Mouse (Mus musculus) kidney, embryonic 16.5 days (tissue): ENCODE data around the gene M1ap. TPM values are rescaled to one million over a fixed set of nuclear protein-coding genes. Genes with fewer than 3 reads are reported as not detected.

Experiments used
- ATAC-seq: fragments of 200-750 bp; cut with Nextera tagmentation; 2 replicates; pipeline ENCODE4 v1.8.0; 2017; ENCODE audit warnings: moderate TSS enrichment; ENCODE audit not compliant: low FRiP score, low TSS enrichment
- H3K27ac ChIP-seq: fragments of 300-500 bp; sonication (generic); 2 replicates; pipeline ENCODE4 v1.5.1; 2014; ENCODE audit warnings: low read length
- H3K27me3 ChIP-seq: fragments of 300-500 bp; sonication (generic); 2 replicates; pipeline ENCODE4 v1.6.1; 2014; ENCODE audit warnings: low read length, control low read depth, mixed read lengths; ENCODE audit not compliant: insufficient read depth
- H3K36me3 ChIP-seq: fragments of 300-500 bp; sonication (generic); 2 replicates; pipeline ENCODE4 v1.6.1; 2014; ENCODE audit warnings: low read length, control low read depth, mixed read lengths; ENCODE audit not compliant: insufficient read depth
- H3K4me1 ChIP-seq: fragments of 300-500 bp; sonication (generic); 2 replicates; pipeline ENCODE4 v1.6.1; 2014; ENCODE audit warnings: low read length, control low read depth, mixed read lengths; ENCODE audit not compliant: insufficient read depth
- H3K4me2 ChIP-seq: fragments of 300-500 bp; sonication (generic); replicated peaks from 2 replicates; pipeline ENCODE4 v1.6.1; 2014; ENCODE audit warnings: low read depth, low read length
- H3K4me3 ChIP-seq: fragments of 300-500 bp; sonication (generic); 2 replicates; pipeline ENCODE4 v1.5.1; 2014; ENCODE audit warnings: mild to moderate bottlenecking, low read length
- H3K9ac ChIP-seq: fragments of 300-500 bp; sonication (generic); replicated peaks from 2 replicates; pipeline ENCODE4 v1.6.1; 2014; ENCODE audit warnings: low read length
- H3K9me3 ChIP-seq: fragments of 300-500 bp; sonication (generic); 2 replicates; pipeline ENCODE4 v1.6.1; 2016; ENCODE audit warnings: low read length, control low read depth
- WGBS: fragments of 180-500 bp; shearing (Covaris S2); extraction: QIAGEN DNeasy Blood & Tissue Kit; methylation state at CpG from one replicate; pipeline ENCODE4 v1.1.7; 2014; 5-methylcytosine and 5-hydroxymethylcytosine counted together
- polyA plus RNA-seq: library from polyadenylated mRNA; unstranded; fragments of >200 nt; fragmentation: Nextera tagmentation; extraction: Ambion mirVana; gene quantifications from 2 replicates; pipeline ENCODE4 v1.2.1, GENCODE M21; 2015

Gene M1ap
- polyA plus RNA-seq, 1 experiment from 2014 or later = 0.29 TPM

GRCm38 (mm10) chr6:83003082-83003481 lies 56.4 kb downstream of the M1ap start:
- H3K9me3 ChIP-seq = no peaks in the 10 kb centered on the region
- no peak overlapping the region for H3K4me2 ChIP-seq
- H3K4me1 ChIP-seq = peaks cover 7% of the 10 kb centered on the region; the same call in 1 of the 2 replicates
- no peaks in the 10 kb centered on the region; the same call in 1 of the 2 replicates for H3K27me3 ChIP-seq
- 91% methylated on average over 1 of the region's 1 CpGs for WGBS
- no peak overlapping the region for H3K4me3 ChIP-seq
- H3K9ac ChIP-seq = no peak overlapping the region
- no peak for ATAC-seq
- no peaks in the 10 kb centered on the region for H3K36me3 ChIP-seq
- H3K27ac ChIP-seq = no peak overlapping the region

GRCm38 (mm10) chr6:83003850-83004249 lies 57.1 kb downstream of the M1ap start:
- 88% methylated on average over 5 of the region's 5 CpGs for WGBS

DNA sequence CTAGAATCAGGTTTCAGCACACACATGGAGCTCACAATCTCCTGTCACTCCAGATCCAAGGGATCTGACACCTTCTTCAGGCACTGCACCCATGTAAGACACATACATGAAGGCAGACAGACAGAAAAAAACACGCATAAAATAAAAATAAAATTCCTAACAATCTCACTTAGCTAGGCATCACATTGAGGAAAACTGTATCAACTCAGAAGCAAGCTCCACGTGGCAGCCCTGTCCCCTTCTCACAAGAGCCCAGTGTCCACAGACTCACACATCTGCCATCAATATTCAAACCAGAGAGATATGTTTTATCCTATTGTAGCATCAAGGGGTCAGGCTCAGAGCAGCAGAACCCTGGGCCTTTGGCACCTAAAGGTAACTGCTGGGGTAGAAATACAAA lies 57.6 kb downstream of the M1ap start:
- WGBS = 77% methylated on average over 2 of the region's 2 CpGs
- no peak for ATAC-seq
- no peaks in the 10 kb centered on the region for H3K36me3 ChIP-seq
- no peaks in the 10 kb centered on the region; the same call in 1 of the 2 replicates for H3K27me3 ChIP-seq
- H3K4me2 ChIP-seq = no peak overlapping the region
- H3K9ac ChIP-seq = no peak overlapping the region
- no peak overlapping the region for H3K4me3 ChIP-seq
- no peak overlapping the region for H3K27ac ChIP-seq
- H3K4me1 ChIP-seq = peaks cover 7% of the 10 kb centered on the region; the same call in 1 of the 2 replicates
- no peaks in the 10 kb centered on the region for H3K9me3 ChIP-seq

More at GRCm38 (mm10) chr6:83003850-83004249, 57.1 kb downstream of the M1ap start:
- H3K4me2 ChIP-seq = no peak overlapping the region
- H3K4me3 ChIP-seq = no peak overlapping the region
- no peaks in the 10 kb centered on the region; the same call in 1 of the 2 replicates for H3K27me3 ChIP-seq
- H3K27ac ChIP-seq = no peak overlapping the region
- no peaks in the 10 kb centered on the region for H3K9me3 ChIP-seq
- H3K9ac ChIP-seq = no peak overlapping the region
- ATAC-seq = no peak
- H3K4me1 ChIP-seq = peaks cover 7% of the 10 kb centered on the region; the same call in 1 of the 2 replicates
- no peaks in the 10 kb centered on the region for H3K36me3 ChIP-seq

DNA sequence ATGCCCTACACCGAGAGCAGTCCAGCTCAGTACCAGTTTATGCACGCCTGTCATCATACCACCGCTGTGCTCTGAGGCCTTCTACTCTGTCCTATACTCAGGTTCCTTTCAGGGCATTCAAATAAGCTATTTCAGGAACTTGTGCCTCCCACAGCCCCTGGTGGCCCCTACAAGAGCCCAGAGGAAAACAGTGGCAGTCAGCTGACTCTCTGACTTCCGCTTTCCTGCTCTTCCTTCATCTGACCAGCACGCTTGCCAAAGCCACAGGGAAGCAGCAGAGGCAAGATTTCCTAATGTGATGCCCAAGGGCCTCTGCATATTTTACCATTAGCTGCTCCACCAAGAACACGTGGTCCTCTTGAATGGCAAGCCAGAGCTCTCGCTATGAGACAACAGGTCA lies 58.2 kb downstream of the M1ap start:
- 52% methylated on average over 7 of the region's 7 CpGs for WGBS
- Histone ChIP-seq H3K9me3 (no peaks in the 10 kb centered on the region), H3K4me2 (no peak overlapping the region), H3K4me1 (peaks cover 7% of the 10 kb centered on the region), H3K4me3 (no peak overlapping the region), H3K27me3 (no peaks in the 10 kb centered on the region; the same call in 1 of the 2 replicates), H3K27ac (peak overlapping the region; percentile 5; the same call in 1 of the 2 replicates), H3K9ac (no peak overlapping the region), H3K36me3 (no peaks in the 10 kb centered on the region)
- ATAC-seq = peak; percentile 51; the same call in 1 of the 2 replicates

DNA sequence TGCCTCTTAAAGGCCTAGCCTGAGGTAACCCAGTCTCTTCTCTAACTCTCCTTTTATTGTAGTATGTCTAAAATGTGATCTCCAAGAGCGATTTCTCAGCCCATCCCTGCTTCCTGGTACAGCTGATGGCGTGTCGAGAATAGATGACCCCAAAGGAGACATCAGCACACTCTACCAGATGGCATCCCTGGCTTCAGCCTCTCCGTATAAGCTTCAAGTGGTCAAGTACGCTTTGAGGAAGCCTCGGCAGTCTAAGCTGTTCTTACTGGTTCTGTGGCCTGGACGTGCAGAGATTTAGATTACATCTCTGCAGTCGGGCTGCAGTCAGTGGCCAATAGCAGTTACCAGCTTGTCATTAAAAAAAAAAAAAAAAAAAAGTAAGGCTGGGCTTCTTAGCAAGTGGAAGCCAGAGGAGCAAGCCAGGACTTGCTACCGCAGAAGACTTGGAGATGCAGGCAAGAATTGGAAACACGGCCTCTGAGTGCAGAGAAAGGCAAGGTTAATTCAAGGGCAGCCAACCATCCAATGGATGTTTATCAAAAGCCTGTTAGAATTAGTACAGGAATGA lies 58.8 kb downstream of the M1ap start:
- H3K36me3 ChIP-seq = no peaks in the 10 kb centered on the region
- H3K27me3 ChIP-seq = no peaks in the 10 kb centered on the region; the same call in 1 of the 2 replicates
- no peak overlapping the region for H3K4me2 ChIP-seq
- H3K4me3 ChIP-seq = no peak overlapping the region
- H3K9me3 ChIP-seq = no peaks in the 10 kb centered on the region
- 66% methylated on average over 10 of the region's 10 CpGs for WGBS
- no peak for ATAC-seq
- H3K27ac ChIP-seq = peak overlapping the region; percentile 5; the same call in 1 of the 2 replicates
- H3K4me1 ChIP-seq = peaks cover 7% of the 10 kb centered on the region
- H3K9ac ChIP-seq = no peak overlapping the region

- Histone ChIP-seq H3K4me2 (no peak overlapping the region), H3K9ac (no peak overlapping the region), H3K27ac (no peak overlapping the region), H3K36me3 (no peaks in the 10 kb centered on the region), H3K27me3 (no peaks in the 10 kb centered on the region; the same call in 1 of the 2 replicates), H3K9me3 (no peaks in the 10 kb centered on the region), H3K4me1 (peaks cover 7% of the 10 kb centered on the region), H3K4me3 (no peak overlapping the region)
- 82% methylated on average over 6 of the region's 6 CpGs for WGBS
- no peak for ATAC-seq
Observed at GRCm38 (mm10) chr6:83006114-83006513, 59.4 kb downstream of the M1ap start.

GRCm38 (mm10) chr6:83008659-83009058 lies 62.0 kb downstream of the M1ap start:
- no peaks in the 10 kb centered on the region for H3K9me3 ChIP-seq
- H3K4me1 ChIP-seq = peaks cover 7% of the 10 kb centered on the region
- no peaks in the 10 kb centered on the region; the same call in 1 of the 2 replicates for H3K27me3 ChIP-seq
- no peak overlapping the region for H3K9ac ChIP-seq
- 40% methylated on average over 3 of the region's 3 CpGs for WGBS
- H3K36me3 ChIP-seq = no peaks in the 10 kb centered on the region
- ATAC-seq = no peak
- H3K4me3 ChIP-seq = no peak overlapping the region
- H3K4me2 ChIP-seq = no peak overlapping the region
- H3K27ac ChIP-seq = no peak overlapping the region

DNA sequence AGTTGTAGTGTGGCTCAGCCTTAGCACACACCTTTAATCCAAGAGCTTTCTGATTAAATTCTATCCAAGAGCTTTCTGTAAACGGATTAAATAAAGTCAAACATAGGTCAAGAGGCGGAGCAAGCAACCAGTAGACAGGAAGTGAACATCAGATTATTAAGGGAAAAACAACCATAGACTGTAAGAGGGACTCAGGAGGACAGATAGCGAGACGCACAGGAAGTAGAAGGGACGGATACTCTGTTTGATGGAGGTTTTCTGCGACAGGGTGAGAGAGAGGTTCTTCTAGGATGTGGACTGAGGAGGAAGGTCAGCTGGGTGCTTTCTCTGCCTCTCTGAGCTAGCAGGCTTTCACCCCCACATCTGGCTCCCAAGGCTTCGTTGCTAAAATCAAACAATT lies 63.3 kb downstream of the M1ap start:
- Histone ChIP-seq H3K4me2 (no peak overlapping the region), H3K4me3 (no peak overlapping the region), H3K36me3 (no peaks in the 10 kb centered on the region), H3K27me3 (no peaks in the 10 kb centered on the region; the same call in 1 of the 2 replicates), H3K4me1 (peaks cover 4% of the 10 kb centered on the region), H3K9ac (no peak overlapping the region), H3K9me3 (no peaks in the 10 kb centered on the region), H3K27ac (no peak overlapping the region)
- no peak for ATAC-seq
- 54% methylated on average over 7 of the region's 7 CpGs for WGBS

GRCm38 (mm10) chr6:83011255-83011654 lies 64.6 kb downstream of the M1ap start:
- WGBS = 84% methylated on average over 7 of the region's 7 CpGs
- Histone ChIP-seq H3K4me2 (no peak overlapping the region), H3K36me3 (no peaks in the 10 kb centered on the region), H3K27me3 (no peaks in the 10 kb centered on the region; the same call in 1 of the 2 replicates), H3K4me3 (no peak overlapping the region), H3K9ac (no peak overlapping the region), H3K4me1 (no peaks in the 10 kb centered on the region; the same call in 1 of the 2 replicates), H3K9me3 (no peaks in the 10 kb centered on the region), H3K27ac (no peak overlapping the region)
- no peak for ATAC-seq

DNA sequence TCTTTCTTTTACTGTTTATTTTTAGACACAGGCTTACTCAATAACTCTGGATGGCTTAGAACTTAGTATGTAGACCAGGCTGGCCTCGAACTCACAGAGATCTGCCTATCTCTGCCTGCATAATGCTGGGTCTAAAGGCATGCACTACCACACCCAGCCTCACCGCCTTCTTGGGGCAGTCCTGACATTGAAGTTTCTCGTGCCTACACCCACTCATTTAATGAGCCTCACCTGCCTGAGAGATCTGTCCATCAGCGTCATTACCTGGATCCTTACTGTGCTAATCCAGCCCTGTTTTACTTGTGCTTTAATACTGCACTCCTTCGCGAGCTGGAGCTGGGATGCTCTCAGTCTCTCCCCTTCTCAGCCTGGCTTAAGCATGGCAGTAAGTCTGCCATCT lies 65.1 kb downstream of the M1ap start:
- no peak overlapping the region for H3K27ac ChIP-seq
- H3K9me3 ChIP-seq = no peaks in the 10 kb centered on the region
- H3K4me2 ChIP-seq = no peak overlapping the region
- H3K4me3 ChIP-seq = no peak overlapping the region
- no peaks in the 10 kb centered on the region; the same call in 1 of the 2 replicates for H3K4me1 ChIP-seq
- no peaks in the 10 kb centered on the region for H3K36me3 ChIP-seq
- WGBS = 77% methylated on average over 6 of the region's 6 CpGs
- ATAC-seq = no peak
- no peaks in the 10 kb centered on the region; the same call in 1 of the 2 replicates for H3K27me3 ChIP-seq
- H3K9ac ChIP-seq = no peak overlapping the region
